Mouse (Mus musculus) liver, postnatal 0 days (tissue): ENCODE measurements around the gene Actr1b. TPM values are rescaled to one million over a fixed set of nuclear protein-coding genes. Genes with fewer than 3 reads are reported as not detected.

ENCODE experiments used
- ATAC-seq: fragments of 200-750 bp; cut with Nextera tagmentation; 2 replicates; pipeline ENCODE4 v1.8.0; 2017; ENCODE audit warnings: mild to moderate bottlenecking, moderate library complexity
- DNase-seq: peaks from one replicate; pipeline ENCODE4 v3.0.0-alpha.2; 2016
- H3K27ac ChIP-seq: fragments of 300-500 bp; sonication (generic); 2 replicates; pipeline ENCODE4 v1.5.1; 2014; ENCODE audit warnings: antibody characterized with exemption, moderate library complexity, mild to moderate bottlenecking, low read depth
- H3K27me3 ChIP-seq: fragments of 300-500 bp; sonication (generic); 2 replicates; pipeline ENCODE4 v1.6.1; 2014; ENCODE audit warnings: low read length, control low read depth, mixed read lengths; ENCODE audit not compliant: insufficient read depth
- H3K36me3 ChIP-seq: fragments of 300-500 bp; sonication (generic); replicated peaks from 2 replicates; pipeline ENCODE4 v1.6.1; 2014; ENCODE audit warnings: mild to moderate bottlenecking, control low read depth, low read length, moderate library complexity, mixed read lengths; ENCODE audit not compliant: insufficient read depth
- H3K4me1 ChIP-seq: fragments of 300-500 bp; sonication (generic); 2 replicates; pipeline ENCODE4 v1.6.1; 2014; ENCODE audit warnings: antibody characterized with exemption, mild to moderate bottlenecking, control low read depth; ENCODE audit not compliant: insufficient read depth
- H3K4me2 ChIP-seq: fragments of 300-500 bp; sonication (generic); 2 replicates; pipeline ENCODE4 v1.6.1; 2014; ENCODE audit warnings: low read depth, mild to moderate bottlenecking, low read length, moderate library complexity, mixed read lengths
- H3K4me3 ChIP-seq: fragments of 300-500 bp; sonication (generic); 2 replicates; pipeline ENCODE4 v1.5.1; 2014; ENCODE audit warnings: low read depth, low read length
- H3K9ac ChIP-seq: fragments of 300-500 bp; sonication (generic); replicated peaks from 2 replicates; pipeline ENCODE4 v1.6.1; 2014; ENCODE audit warnings: mild to moderate bottlenecking, moderate library complexity
- H3K9me3 ChIP-seq: fragments of 300-500 bp; sonication (generic); 2 replicates; pipeline ENCODE4 v1.6.1; 2016; ENCODE audit warnings: mild to moderate bottlenecking, control low read depth, low read length, mixed read lengths
- CTCF ChIP-seq: sonication (generic); IDR thresholded peaks from 2 replicates; pipeline ENCODE4 v1.5.1; 2016; ENCODE audit warnings: antibody characterized with exemption, low read depth
- EP300 ChIP-seq: IDR thresholded peaks from 2 replicates; pipeline ENCODE4 v1.6.1; 2016; ENCODE audit warnings: antibody characterized with exemption, low read depth, mild to moderate bottlenecking
- WGBS: fragments of 180-500 bp; shearing (Covaris S2); extraction: QIAGEN DNeasy Blood & Tissue Kit; methylation state at CpG from one replicate; pipeline ENCODE4 v1.1.7; 2014; ENCODE audit not compliant: insufficient replicate concordance; 5-methylcytosine and 5-hydroxymethylcytosine counted together
- polyA plus RNA-seq: library from polyadenylated mRNA; unstranded; fragments of >200 nt; fragmentation: Nextera tagmentation; extraction: Ambion mirVana; gene quantifications from 2 replicates; pipeline ENCODE4 v1.2.1, GENCODE M21; 2015

The Actr1b gene
- polyA plus RNA-seq, 1 experiment from 2014 or later: 21.3 TPM

GRCm38 (mm10) chr1:36746452-36746851 is 32.2 kb upstream of the Actr1b start:
- ATAC-seq (no peak), DNase-seq (peak; percentile 69)
- no peak overlapping the region for H3K27ac ChIP-seq
- peaks cover 4% of the 10 kb centered on the region; the same call in 1 of the 2 replicates for H3K27me3 ChIP-seq
- no peak overlapping the region for H3K4me3 ChIP-seq
- no peaks in the 10 kb centered on the region for H3K9me3 ChIP-seq
- no peak overlapping the region for H3K9ac ChIP-seq
- H3K4me2 ChIP-seq: no peak overlapping the region
- peak; percentile 66 for TF ChIP-seq CTCF
- no peak for TF ChIP-seq EP300
- 39% methylated on average over 15 of the region's 15 CpGs for WGBS
- no peaks in the 10 kb centered on the region for H3K4me1 ChIP-seq
- H3K36me3 ChIP-seq: no peaks in the 10 kb centered on the region

- Histone ChIP-seq H3K9ac (no peak overlapping the region), H3K4me3 (no peak overlapping the region), H3K9me3 (no peaks in the 10 kb centered on the region), H3K27me3 (peaks cover 4% of the 10 kb centered on the region; the same call in 1 of the 2 replicates), H3K4me2 (no peak overlapping the region), H3K36me3 (no peaks in the 10 kb centered on the region), H3K27ac (no peak overlapping the region), H3K4me1 (no peaks in the 10 kb centered on the region)
- DNase-seq: no peak
- TF ChIP-seq CTCF (no peak), EP300 (no peak)
- ATAC-seq: no peak
- 63% methylated on average over 4 of the region's 4 CpGs for whole genome bisulfite sequencing
Measured at GRCm38 (mm10) chr1:36745661-36746060, 31.4 kb upstream of the Actr1b start.

- H3K27me3 ChIP-seq: peaks cover 4% of the 10 kb centered on the region; the same call in 1 of the 2 replicates
- no peak overlapping the region for H3K4me3 ChIP-seq
- no peak overlapping the region for H3K4me2 ChIP-seq
- no peak overlapping the region for H3K27ac ChIP-seq
- ATAC-seq: no peak
- whole genome bisulfite sequencing: 23% methylated on average over 17 of the region's 17 CpGs
- no peaks in the 10 kb centered on the region for H3K36me3 ChIP-seq
- peak; percentile 76 for DNase-seq
- H3K4me1 ChIP-seq: no peaks in the 10 kb centered on the region
- H3K9me3 ChIP-seq: no peaks in the 10 kb centered on the region
- no peak for TF ChIP-seq EP300
- TF ChIP-seq CTCF: peak; percentile 85
- H3K9ac ChIP-seq: no peak overlapping the region
Measured at GRCm38 (mm10) chr1:36744268-36744944, 30.2 kb upstream of the Actr1b start.

- 54% methylated on average over 9 of the region's 9 CpGs for WGBS
- ATAC-seq: no peak
- no peak overlapping the region for H3K4me3 ChIP-seq
- TF ChIP-seq EP300 (no peak), CTCF (no peak)
- H3K36me3 ChIP-seq: no peaks in the 10 kb centered on the region
- no peaks in the 10 kb centered on the region for H3K9me3 ChIP-seq
- H3K9ac ChIP-seq: no peak overlapping the region
- no peaks in the 10 kb centered on the region for H3K4me1 ChIP-seq
- DNase-seq: no peak
- H3K27ac ChIP-seq: no peak overlapping the region
- H3K27me3 ChIP-seq: peaks cover 4% of the 10 kb centered on the region; the same call in 1 of the 2 replicates
- no peak overlapping the region for H3K4me2 ChIP-seq
Measured at GRCm38 (mm10) chr1:36743046-36743445, 28.8 kb upstream of the Actr1b start.

- Histone ChIP-seq H3K9ac (no peak overlapping the region), H3K36me3 (no peaks in the 10 kb centered on the region), H3K4me1 (no peaks in the 10 kb centered on the region), H3K4me2 (no peak overlapping the region), H3K4me3 (no peak overlapping the region), H3K27ac (no peak overlapping the region), H3K27me3 (peaks cover 2% of the 10 kb centered on the region; the same call in 1 of the 2 replicates), H3K9me3 (no peaks in the 10 kb centered on the region)
- ATAC-seq (no peak), DNase-seq (no peak)
- no peak for TF ChIP-seq EP300
- TF ChIP-seq CTCF: no peak
- 65% methylated on average over 5 of the region's 5 CpGs for WGBS
Measured at GRCm38 (mm10) chr1:36739231-36739630, 25.0 kb upstream of the Actr1b start.

GRCm38 (mm10) chr1:36737300-36737699 is 23.1 kb upstream of the Actr1b start:
- TF ChIP-seq CTCF: peak; percentile 91
- no peak for TF ChIP-seq EP300
- no peaks in the 10 kb centered on the region for H3K27me3 ChIP-seq
- ATAC-seq: peak; percentile 76
- no peaks in the 10 kb centered on the region for H3K36me3 ChIP-seq
- DNase-seq: peak; percentile 84
- no peak overlapping the region for H3K27ac ChIP-seq
- no peaks in the 10 kb centered on the region for H3K4me1 ChIP-seq
- H3K4me3 ChIP-seq: no peak overlapping the region
- WGBS: 9% methylated on average over 4 of the region's 4 CpGs
- H3K9ac ChIP-seq: no peak overlapping the region
- no peaks in the 10 kb centered on the region for H3K9me3 ChIP-seq
- H3K4me2 ChIP-seq: no peak overlapping the region

- H3K4me1 ChIP-seq: no peaks in the 10 kb centered on the region
- no peak overlapping the region for H3K27ac ChIP-seq
- H3K27me3 ChIP-seq: no peaks in the 10 kb centered on the region
- H3K36me3 ChIP-seq: no peaks in the 10 kb centered on the region
- DNase-seq (no peak), ATAC-seq (no peak)
- no peak overlapping the region for H3K4me2 ChIP-seq
- 83% methylated on average over 4 of the region's 4 CpGs for WGBS
- H3K4me3 ChIP-seq: no peak overlapping the region
- no peak overlapping the region for H3K9ac ChIP-seq
- TF ChIP-seq CTCF: no peak
- no peak for TF ChIP-seq EP300
- H3K9me3 ChIP-seq: no peaks in the 10 kb centered on the region
Measured at GRCm38 (mm10) chr1:36724057-36724431, 9.8 kb upstream of the Actr1b start.
